Mouse (Mus musculus) cerebellum, adult 11 months (tissue): ENCODE data around the gene Epha4.

Source experiments
- DNase-seq: peaks from one replicate; pipeline ENCODE4 v3.0.0; 2022

Gene Epha4

DNA sequence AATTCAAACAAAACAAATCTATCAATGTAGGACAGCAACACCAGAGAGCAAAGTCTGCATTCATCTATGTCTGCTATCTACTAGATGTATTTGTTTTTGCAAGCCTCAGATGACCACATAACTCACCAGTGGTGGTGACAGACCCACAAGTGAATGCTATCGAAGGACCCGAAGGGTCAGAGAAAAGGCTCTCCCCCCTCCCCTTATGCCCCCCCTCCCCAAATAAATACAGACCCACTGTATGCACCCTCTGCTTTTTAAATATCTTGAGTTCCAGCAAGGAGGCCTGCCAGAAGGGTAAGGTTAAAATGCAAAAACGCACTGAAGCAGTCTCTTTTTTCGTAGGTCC lies 2.9 kb downstream of the Epha4 start:
- no peak for DNase-seq

DNA sequence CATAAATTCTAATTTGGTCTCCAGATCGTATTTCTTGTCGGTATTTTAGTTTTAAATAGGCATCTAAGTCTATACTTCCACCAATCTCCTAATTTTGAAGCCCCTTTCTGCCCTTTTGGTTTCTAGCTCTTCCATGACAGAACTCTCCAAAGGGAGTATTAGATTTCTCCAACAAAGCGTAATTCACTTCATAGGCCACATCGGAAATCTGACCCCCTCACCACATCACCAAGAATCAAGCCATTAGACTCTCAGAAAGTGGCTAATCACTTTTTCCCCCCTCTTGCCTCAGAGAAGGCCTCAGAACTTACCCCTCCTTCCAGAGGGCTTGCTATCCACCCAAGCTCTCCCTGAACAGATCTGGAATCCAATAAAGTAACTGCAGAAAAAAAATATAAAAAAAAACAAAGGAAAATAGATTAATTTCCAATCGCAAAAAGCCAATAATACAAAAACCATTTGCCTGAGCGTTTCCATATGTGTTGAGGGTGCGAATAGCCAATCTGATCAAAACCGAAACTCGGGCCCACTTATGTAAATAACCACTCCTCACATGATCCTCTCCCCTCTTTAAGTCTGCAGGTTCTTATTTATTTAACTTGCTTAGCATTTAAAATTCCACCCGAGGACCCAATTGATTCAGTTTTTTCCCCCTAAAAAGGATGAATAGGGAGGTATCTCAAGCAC lies 3.4 kb downstream of the Epha4 start:
- DNase-seq: no peak

DNA sequence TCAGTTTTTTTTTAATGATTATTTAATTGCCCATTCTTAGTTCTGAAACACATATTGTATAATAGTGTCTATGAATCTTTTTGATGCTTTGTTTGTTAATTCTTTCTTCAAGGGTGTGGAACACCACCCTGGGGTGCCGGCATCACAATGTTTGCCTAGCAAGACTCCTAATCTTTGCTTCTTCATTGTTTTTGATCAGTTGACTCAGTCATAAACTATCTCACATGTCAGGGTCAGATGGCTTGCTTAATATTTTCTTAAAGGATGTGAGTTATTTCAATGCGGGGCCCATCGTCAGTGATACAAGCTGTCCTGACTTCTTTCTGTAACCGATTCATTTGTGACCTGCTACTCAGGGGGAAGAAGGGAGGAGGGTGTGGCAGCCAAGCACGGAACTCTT lies 4.3 kb downstream of the Epha4 start:
- no peak for DNase-seq

DNA sequence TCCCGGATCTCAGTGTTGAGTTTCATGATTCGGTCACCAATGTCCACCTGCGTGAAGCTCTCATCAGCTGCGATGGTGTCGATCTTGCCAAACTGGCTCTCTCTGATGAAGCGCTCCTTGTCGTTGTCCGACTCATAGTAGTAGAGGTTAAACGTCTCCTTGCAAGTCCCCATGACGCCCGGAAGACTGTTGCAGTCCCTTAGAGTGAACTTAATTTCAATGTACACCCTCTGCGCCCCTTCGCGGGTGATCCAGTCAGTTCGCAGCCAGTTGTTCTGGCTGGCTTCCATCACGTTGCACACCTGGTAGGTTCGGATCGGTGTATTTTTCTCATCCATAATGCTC lies 8.1 kb downstream of the Epha4 start:
- no peak for DNase-seq

DNA sequence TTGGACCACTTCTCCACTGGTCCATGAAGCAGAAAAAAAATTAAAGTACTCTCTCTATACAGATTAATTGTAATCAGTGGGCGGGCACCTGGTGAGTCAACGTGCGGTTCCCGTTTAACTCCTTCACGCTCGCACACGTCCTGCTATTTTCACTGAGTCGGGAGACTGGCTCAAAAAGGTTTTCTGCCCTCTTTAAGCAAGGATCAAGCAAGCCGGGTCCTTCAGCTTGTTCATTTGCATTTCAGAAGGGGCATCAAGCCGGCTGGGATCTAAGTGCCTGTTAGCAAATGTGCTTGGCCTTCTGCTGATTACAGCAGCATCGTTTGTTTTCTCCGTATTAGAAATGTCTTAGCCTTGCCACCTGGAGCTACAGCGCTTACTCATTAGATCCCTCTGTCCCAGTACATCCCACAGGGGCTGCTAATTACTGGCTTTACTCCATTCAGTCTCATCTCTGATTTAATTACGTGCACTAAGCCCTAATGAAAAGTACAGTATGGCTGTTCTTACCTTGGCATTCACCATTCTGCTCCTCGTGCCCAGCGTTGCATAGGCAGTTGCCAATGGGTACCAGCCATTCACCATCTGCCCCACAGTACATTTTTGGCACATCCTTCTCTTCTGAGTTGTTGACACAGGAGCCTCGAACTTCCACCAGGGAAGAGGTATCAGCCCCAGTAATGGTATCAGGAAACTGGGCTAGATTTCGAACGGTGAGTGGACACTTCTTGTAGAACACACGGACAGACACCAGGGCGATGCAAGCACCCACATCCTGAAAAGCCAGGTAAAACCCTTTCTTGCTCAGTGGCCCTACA lies 8.6 kb downstream of the Epha4 start:
- no peak for DNase-seq

DNA sequence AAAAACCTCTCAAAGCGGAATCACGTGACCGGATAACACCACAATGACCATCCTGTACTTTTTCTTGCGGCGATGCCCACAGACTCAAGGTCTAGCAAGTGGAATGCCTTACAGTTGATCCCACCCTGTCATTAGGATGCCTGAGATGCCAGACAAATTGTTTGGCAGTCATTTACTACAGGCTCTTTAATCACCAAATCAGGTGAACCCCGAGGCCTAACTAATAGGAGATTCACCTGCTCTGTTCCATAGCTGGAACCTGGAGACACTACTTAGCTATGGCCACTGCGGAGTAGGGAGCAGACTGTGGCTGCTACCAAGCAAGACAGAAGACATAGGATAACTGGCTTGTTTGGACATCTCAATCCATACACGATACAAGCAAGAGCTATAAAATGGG lies 9.6 kb downstream of the Epha4 start:
- DNase-seq: no peak

DNA sequence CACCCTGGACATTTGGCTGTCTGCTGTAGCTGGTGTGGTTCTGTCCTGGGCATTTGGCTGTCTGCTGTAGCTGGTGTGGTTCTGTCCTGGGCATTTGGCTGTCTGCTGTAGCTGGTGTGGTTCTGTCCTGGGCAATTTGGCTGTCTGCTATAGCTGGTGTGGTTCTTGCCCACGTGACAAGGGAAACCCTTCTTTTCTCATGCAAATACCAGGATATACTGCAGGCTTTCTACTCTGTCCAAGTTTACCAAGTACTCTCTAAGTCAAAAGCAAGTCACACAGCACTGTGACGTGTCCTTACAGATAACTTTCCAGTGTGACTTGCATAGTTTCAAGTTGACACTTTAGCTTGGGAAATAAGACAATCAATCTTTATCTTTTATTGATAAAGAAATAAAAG lies 10.1 kb downstream of the Epha4 start:
- DNase-seq: no peak

DNA sequence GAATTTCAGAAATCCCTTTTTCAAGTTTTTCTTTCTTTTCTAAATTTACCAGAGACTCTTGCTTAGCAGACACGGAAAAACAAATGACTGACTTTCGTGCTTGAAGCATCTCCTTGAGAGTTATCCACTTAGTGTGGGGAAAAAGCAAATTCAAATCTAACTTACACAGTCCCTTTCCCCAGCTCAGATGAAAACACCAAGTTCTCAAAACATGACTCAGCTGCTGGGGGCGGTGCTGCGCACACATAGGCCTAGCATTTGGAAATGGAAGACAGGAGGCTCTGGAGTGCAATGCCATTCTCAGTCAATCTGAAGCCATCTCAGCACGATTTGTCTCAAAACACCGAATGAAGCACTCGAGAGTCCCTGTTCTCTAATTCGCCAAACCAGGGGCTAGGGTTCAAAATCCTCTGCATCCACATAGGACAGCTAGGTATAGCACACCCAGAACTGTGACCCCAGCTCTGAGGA lies 11.1 kb downstream of the Epha4 start:
- DNase-seq: no peak

DNA sequence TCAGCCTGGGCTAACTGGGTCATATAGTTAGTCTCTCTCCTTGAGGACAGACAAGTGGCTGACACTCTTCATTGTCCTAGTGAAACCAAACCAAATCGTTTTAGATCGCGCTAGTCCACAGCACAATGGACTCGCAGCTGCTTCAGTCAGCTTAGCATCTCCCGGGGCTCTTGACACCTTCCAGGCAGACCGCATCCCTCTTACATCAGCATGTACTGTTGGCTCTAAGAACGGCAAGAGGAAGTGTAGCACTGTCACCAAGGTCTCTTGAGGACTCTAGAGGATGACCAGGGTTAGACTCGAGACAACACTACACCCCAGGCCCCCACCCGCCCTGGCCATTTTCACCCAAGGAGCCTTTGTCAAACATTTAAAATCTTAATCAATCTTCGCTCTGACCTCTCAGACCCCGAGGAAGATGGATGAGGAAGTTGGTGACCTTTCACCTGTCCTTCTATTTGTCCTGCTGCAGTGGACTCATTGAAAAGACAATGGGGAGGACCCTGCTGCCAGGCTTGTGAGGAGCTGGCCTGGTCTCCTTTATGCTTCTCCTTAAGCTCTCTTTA lies 12.3 kb downstream of the Epha4 start:
- no peak for DNase-seq

DNA sequence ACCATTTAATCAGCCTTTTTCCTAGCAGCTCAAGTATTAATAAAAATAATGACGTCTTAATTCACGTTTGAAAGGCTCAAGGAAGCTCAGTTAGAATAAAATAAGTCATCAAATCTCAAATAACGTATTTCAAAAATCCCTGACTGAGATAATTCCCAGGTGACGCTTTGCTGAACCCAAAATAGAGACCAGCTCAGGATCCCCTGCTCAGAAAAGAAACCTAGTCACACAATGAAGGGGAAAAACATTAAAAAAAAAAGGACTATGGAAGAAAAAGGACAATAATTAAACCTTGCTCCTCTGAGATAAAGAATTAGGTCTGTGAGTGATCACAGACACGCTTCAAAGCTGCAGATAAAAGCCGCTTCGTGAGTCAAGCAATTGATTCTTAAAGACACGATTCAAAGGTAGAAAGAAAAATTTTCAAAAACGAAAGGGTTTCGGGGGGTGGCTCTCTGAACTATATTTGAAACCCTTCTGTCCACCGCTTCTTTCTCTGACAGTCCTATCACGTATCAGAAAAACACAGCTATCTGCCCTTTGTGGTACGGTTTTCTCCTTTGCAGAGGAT lies 13.4 kb downstream of the Epha4 start:
- DNase-seq: no peak

DNA sequence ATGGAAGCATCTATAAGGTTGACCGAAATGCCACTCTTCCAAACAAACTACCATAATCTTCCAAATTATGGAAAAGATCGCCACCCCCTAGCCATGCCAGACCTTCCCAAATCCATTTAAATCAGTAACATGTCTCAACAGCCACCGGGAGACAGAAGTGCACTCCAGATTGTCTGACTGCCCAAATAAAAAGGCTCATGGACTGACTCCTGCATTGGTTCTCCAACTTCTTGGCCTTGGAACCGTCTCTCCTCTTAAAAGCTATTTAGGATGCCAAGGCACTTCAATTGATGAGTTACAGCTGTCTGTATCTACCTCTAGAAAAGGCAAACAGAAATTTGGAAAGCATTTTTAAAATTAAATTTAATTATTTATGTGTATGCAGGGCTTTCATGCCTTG lies 17.4 kb downstream of the Epha4 start:
- DNase-seq: no peak

DNA sequence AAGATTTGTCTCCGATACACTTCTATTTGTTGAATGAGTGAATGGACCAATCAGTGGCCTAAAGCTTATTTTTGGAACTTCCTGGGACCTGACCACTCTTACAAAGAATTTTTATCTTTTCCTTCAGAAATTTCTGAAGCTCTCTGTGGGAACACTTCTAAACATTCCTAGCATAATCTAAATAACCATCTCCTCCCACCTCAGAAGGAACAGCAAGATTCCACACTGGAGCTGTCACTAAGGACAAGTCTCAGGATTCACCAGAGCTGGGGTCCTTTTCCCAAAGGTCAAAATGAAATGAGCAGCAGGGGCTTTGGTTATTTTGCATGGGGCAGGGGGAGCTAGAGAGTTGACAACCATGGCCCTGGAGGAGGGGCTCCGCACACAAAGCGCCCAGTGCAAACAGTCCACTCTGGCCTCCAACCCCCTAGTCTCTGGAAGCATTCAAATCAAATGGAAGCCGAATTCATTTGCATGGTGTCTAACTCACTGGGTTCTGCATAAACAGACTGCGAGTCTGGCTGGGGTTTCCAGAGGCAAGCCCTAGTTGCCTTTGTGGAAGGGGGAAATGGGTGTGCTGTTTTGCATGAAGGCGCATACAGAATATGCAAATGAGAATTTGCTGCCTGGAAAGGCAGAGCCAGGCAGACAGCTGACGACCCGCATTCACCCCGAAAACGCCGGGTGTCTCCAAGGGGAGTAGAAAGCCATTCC lies 18.3 kb downstream of the Epha4 start:
- DNase-seq: no peak

DNA sequence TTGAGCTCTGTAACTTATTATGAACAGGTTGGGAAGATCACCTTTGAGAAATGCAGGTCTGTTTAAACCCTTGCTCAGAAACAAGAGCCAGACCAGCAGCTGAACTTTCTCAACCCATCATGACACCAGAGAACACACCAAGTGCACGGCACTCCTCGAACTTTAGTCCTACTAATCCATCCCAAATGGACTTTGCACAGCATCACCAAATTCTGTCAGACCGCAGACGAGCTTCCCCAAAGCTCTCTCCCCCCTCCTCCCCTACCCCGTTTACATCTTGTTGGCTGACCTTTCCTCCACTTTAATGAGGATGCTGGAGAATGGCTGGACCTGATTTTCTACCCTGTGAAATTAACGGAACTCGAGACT lies 19.1 kb downstream of the Epha4 start:
- no peak for DNase-seq

DNA sequence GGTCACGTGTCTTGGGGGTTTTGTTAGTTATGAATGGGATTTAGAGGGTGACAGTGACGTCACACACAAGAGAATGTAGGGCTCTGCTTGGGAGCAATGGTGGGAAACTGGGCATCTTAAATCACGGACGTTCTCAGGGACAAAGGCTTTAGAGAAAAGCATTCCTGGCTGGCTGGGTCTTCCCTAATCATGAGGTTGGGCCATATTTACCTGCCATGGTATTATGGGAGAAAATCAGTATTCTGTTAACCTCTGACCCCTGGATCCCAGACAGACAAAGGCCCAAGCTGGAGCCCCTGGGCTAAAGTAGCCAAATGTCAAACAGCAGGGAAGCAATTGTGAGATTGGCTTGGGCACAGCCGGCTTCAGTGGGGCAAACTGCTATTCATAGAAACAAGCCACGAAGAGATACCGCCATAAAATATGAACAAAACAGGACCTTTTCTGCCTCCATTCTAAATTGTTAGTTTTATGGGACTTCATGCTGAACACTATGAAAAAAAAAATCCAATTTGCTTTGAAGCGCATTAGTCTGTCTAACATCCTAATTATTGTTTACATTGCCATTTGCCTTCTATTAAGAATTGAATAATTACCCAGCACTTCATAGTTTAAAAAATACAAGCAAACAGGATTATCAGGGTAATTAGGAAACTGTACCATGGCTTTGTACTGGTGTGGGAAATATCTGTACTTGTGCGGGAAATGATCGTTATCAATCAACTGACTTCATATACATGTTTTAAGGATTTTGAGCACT lies 19.7 kb downstream of the Epha4 start:
- no peak for DNase-seq

DNA sequence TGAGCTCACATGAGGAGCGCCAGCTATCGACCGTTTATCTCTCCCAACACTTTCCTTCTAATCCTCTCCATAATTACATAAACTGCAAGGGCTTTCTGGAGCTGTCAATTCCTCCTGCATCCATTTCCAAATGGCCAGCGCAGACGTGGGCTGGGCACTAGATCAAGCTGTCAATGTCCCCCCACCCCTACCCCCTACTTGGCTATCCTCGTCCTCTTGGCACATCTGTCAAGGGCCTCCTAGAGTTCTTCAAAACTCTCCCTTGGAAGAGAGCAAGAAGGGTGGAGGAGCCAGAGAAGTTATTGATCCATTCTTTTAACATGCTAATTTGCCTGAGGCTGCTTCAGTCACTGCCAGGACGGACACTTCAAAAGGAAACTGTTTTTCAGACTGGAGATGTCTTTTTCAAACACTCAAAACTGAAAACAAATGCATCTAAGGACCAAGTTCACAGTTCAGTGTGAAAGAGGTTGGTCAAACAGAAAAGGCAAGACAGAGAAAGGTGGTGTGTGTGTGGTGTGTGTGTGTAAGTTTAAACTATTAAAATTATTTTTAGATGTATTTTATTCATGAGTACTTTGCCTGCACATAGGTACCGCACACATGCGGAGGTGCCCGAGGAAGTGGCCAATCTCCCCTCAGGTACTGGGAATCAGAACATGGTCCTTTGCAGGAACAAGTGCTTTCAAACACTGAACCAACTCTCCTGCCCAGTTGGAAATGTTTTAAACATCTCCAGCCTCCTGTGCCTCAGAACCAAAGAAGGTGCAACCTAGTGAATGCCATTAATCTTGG lies 20.9 kb downstream of the Epha4 start:
- no peak for DNase-seq

DNA sequence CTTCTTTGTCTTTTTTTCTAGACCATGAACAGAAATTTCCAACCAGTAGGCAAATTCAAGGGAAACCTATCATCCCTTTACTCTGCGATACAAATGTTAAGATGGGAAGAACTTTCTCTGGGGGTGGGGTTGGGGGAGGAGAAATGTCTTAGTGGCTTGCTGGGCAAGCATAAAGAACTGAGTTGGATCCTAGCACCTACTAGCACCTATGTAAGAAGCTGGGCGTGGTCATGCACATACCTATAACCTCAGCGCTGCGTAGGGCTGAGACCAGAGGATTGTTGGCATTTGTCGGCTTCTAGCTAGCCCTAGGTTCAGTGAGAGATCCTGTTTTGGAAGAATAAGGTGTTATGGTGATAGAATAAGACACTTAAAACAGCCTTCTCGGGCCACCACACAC lies 24.7 kb downstream of the Epha4 start:
- DNase-seq: no peak

DNA sequence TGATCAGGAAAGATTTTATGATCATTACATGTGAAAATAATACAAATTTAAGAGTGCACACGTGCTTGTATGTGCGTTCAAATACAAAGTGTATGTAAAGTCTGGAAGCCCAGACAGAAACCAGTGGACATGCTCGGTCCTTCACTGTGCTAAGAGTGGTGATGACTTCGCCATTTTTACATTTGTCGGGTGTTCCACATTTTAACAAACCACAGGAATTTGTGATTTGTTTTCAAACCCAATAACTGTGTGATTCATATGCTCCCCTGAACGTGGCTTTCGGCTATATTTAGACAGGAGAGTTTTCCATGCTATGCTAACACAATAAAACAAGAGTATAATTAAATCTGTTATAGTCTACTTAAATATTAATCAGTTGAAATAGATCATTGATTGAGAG lies 25.5 kb downstream of the Epha4 start:
- no peak for DNase-seq

DNA sequence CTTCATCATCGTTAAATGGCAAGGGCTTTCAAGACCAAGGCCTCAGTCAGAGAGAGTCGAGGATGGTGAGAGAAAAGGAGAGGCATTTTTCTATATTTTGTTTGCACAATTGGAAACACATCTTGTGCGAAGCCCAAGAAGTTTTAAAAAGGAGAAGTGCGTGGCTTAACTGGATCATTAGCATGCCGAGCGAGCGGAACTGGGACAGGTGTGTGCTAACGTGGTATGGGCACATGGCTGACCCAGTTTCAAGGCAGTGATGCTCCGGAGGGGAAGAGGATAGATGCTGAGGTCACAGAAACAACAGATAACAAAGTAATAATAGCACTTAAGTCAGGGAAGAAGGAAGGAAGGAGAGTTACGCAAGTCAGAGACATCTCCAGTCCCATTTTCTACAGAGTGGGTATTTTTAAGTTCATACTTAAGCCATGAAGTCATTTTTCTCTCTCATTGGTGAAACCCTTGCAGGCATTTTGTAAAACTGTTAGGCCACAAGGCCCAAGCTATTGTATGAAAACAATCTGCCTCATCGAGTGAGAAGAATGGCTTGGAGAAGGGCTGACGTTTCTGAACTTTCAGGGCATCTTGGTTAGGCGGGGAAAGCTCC lies 26.9 kb downstream of the Epha4 start:
- DNase-seq: no peak

DNA sequence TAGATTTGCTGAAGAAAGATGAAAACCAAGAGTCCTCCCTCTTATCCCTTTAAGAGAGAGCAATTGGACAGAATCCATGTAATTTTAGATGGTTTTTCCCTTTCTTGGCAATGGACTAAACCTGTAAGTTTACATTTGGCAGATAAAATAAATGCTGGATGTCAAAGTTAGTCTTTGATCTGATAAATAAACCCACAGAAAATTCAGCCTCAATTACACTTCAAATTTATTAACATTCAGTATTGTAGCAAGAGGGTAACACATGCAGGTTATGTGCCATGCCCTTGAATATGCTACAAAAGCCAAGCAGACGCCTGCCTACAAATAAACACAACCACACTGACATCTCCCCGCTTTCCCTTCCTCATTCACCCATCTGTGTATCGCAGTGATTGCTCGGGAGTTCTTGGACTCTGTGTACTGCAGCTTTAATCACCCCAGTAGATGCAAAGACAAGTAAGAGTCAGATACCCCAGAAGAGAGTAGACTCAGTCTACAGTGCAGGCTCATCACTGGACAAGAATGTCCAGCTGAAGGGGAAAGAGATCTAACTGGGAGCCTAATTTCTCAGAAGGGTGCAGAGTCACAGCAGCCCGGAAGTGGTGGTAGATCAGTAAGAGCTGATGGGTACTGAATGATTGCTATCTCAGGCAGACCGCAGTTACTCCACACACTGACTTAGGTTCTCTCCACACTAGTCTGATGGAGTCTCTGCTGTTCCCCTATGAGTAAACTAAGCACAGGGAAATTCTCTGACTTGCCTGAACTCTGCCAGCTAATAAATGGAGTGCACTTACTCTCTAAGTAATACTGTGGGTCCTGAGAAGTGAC lies 29.9 kb downstream of the Epha4 start:
- no peak for DNase-seq

DNA sequence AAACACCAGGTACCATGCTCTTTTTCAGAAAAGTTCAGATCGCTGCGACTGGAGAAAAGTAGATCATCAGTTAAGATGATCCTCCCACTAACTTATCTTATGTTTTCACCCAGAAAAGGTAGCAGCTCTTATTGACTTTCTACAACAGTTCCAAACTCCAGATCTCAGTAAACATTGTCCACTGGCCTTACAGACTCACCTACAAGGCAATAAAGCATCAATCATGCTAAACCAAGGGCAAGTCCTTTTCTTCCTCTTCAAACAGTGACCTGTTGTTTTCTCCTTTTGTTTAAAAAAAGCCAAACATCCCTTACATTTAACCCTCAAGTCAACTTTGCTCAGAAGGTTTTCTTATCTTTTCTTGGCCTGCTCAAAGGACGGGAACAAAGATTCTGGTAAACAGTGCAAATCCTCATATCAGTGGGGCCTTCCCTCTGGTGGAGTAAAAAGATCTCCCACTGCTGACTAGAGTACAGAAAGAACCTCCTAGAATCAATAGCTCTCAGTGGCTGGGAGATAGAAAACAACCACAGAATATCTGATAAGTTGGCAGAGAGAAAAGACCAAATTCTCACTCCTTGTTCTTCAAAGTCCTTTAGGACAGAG lies 39.0 kb downstream of the Epha4 start:
- no peak for DNase-seq
